Mouse (Mus musculus) thymus, adult 2 months (tissue): Measurements from ENCODE around the gene Tmem211.

ENCODE experiments used
- CTCF ChIP-seq: fragments of 200-500 bp; IDR thresholded peaks from 2 replicates; pipeline ENCODE4 v1.5.1; 2012; ENCODE audit warnings: mild to moderate bottlenecking, control low read depth, low read length, moderate library complexity, borderline replicate concordance; ENCODE audit not compliant: control insufficient read depth, poor library complexity, insufficient read depth; ENCODE audit errors: extremely low read depth
- POLR2A ChIP-seq: fragments of 200-500 bp; IDR thresholded peaks from 2 replicates; pipeline ENCODE4 v1.6.1; 2012; ENCODE audit warnings: mild to moderate bottlenecking, low read length, control low read depth, moderate library complexity; ENCODE audit not compliant: control insufficient read depth, poor library complexity, insufficient read depth; ENCODE audit errors: extremely low read depth

DNA sequence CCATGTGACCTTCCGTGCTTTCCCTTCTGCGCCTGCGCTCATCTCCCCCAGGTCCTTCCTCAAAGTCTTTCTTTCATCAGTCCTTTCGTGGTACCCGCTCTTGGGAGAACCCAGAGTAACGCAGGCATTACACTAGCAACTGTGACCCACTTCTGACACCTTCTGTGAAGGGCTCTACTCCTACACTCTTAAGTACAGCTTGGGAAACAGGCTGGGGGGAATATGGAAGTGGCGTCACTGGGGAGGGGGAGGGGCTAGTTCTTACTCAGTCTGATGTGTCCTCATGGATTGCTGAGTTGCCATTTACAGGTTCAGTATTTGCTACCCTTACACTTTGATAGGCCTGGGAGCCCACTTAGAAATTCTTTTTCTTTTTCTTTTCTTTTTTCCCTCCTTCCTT lies 54.8 kb downstream of the Tmem211 start:
- no peak for TF ChIP-seq POLR2A
- no peak for TF ChIP-seq CTCF
